Mouse (Mus musculus): ENCODE measurements at regions not wholly inside any gene's neighbourhood (a gene's known extent, or its start where the extent isn't known, plus 50 kb on each side); places are given as distances from the start of the nearest gene placed in this dataset.

DNA sequence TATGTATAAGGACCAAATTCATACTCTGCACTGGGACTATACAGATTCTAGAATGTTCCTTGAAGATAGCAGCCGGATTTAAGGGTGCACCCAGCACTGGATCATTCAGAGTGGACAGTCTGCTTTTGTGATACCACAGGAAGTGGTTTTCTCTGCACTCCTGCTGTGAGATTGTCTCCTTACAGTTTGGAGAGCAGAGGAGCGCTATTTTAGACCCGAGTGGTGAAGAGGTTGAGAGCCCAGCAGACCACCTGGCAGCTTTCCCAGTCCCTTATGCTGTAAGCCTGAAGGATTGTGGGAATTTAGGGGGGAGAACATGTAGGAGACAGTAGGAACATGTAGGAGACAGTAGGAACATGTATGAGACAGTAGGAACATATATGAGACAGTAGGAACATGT lies 147.5 kb upstream of the Zmiz1 start:
- no peak for DNase-seq (ENCODE audit: extremely low read depth, insufficient read length, low spot score)

DNA sequence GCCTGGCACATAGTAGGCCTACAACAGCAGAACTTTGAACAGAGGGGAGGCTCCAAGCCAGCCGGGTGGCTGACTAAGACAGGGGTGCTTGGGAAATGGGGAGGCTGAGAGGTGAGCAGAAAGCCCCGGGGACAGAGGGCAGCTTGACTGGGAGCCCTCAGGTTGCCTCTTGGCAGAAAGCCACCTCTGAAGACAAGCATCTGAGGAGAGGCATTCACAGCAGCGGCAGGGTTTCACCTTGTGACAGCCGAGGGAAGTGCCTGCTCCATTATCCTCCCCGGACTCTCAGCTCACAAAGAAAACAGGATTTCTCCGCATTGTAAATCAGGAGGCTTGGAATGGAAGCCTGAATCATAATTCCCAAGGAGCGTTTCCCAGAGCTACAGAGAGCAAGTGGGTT lies 146.8 kb upstream of the Zmiz1 start:
- no peak for DNase-seq (ENCODE audit: extremely low read depth, insufficient read length, low spot score)

DNA sequence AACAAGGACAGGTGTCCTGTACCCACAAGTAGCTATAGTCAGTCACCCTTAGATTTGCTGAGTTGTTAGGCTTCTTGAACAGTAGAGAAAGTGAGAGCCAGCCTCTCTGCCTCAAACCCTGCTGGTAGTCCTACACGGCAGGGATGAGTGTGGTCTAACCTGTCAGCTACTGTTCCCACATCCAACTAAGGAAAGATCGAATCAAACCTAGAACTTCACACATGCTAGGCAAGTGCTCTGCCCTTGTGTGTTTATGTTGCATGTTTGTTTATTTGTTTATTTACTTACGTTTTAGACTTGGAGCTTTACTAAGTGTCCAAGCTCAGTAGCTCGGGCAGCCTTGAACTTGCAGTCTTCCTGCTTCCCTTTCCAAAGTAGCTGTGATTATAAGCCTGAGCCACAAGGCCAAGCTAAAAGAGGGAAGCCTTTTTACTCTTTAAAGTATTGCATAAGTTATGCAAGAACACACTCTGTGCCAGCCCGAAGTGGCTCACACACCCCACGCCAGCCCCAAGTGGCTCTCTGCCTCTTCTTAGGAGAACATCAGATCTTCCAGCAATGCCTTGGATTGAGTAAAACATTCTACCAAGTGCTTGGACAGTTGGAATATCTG lies 146.1 kb upstream of the Zmiz1 start:
- DNase-seq (ENCODE audit: extremely low read depth, insufficient read length, low spot score): peak; percentile 37

DNA sequence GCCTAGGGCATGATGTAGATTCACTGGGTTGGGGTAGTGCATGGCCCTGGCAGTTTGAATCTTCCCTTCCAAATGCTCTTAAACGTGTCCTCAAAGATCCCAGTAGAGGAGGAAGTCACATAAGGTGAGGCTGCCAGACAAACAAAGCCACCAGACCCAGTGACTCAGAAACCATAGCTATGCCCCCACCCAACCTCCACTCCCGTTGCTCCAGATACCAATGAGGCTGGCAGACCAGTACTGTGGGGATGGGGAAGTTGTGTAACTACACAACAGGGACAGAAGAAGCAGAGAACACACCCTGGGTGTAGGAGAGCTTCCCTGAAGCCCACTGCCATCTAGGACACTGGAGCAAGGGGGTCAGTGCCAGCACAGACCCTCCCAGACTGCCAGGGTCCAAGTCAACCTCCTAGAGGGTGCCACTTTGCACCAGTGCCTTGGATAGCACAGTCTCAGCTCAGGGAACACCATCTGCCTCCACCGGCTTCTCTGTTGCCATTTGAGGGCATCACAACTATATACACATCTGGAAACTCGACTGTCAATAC lies 145.2 kb upstream of the Zmiz1 start:
- peak; percentile 30 for DNase-seq (ENCODE audit: extremely low read depth, insufficient read length, low spot score)

- no peak for DNase-seq (ENCODE audit: extremely low read depth, insufficient read length, low spot score)
Measured at GRCm38 (mm10) chr14:25316491-25316890, 142.5 kb upstream of the Zmiz1 start.

DNA sequence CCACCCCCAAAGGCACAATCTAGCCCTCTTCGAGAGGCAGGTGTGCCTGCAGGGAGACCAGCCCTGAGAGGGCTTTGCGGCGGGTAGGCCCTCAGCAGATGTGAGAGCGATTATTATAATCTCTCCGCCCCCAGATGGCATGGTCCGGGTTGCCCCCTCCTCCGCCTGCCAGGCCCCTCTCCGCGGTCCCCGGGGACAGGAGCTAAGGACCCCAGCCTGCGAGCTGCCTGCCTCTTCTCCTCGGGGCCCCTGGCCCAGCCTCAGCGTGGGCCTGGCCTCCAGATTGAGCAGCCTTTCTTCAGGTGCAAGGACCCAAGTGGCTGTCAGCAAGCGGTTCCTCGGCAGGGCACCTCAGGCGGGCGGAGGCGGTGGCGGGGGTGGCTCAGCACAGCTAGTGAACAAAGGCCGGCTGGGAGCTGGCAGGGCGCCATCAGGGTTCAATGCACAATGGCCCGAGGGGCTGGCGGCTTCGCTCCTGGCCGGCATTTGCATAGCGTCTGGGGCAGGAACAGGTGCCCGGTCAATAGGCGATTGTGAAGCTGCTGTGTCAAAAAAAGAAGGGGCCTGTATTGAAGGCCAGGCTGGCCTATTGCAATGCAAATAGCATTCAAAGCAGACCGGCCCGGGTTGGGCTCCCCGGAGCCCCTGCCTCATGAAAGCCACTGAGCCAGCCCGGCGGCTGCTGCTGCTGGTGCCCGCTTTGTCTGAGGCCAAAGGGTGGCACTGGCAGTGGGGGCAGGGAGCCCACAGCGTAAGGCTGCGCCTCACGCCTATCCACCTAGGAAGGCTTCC lies 141.1 kb upstream of the Zmiz1 start:
- no peak for DNase-seq (ENCODE audit: extremely low read depth, insufficient read length, low spot score)

DNA sequence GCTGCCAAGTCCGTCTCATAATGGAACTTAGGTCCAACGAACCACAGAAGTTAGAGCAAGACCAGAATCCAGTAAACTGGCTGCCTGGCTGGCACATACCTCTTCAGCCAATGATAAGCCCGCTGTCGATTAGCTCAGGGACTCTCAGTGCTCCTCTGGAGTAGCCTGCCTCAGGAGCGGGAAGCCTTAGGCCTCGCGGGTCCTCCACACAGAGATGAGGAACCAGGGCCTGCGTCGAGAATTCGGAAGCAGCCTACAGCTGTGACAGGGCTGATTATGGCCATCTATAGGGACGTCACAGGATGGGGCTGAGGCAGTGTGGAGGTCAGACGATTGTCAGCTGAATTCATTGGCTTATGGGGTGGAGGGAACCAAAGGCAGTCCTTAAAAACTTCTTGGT lies 140.1 kb upstream of the Zmiz1 start:
- no peak for DNase-seq (ENCODE audit: extremely low read depth, insufficient read length, low spot score)

DNA sequence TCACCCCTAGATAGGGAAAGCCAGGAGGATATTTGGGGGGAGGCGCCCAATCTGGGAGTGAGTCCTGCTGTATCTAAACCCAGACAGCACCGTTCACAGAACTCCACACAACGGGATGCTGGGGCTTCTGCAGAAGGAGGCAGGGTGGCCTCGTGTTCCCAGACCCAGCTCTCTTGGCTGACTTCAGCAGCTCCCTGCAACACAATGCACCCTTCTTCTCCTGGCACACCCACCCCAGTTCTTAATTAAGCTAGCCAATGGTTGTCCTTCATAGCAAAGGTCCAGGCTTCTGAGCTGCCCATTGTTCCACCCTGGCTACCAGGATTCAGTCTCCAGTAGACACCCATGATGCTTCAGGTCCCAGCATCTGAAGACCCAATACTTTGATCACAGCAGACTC lies 138.8 kb upstream of the Zmiz1 start:
- no peak for DNase-seq (ENCODE audit: extremely low read depth, insufficient read length, low spot score)

DNA sequence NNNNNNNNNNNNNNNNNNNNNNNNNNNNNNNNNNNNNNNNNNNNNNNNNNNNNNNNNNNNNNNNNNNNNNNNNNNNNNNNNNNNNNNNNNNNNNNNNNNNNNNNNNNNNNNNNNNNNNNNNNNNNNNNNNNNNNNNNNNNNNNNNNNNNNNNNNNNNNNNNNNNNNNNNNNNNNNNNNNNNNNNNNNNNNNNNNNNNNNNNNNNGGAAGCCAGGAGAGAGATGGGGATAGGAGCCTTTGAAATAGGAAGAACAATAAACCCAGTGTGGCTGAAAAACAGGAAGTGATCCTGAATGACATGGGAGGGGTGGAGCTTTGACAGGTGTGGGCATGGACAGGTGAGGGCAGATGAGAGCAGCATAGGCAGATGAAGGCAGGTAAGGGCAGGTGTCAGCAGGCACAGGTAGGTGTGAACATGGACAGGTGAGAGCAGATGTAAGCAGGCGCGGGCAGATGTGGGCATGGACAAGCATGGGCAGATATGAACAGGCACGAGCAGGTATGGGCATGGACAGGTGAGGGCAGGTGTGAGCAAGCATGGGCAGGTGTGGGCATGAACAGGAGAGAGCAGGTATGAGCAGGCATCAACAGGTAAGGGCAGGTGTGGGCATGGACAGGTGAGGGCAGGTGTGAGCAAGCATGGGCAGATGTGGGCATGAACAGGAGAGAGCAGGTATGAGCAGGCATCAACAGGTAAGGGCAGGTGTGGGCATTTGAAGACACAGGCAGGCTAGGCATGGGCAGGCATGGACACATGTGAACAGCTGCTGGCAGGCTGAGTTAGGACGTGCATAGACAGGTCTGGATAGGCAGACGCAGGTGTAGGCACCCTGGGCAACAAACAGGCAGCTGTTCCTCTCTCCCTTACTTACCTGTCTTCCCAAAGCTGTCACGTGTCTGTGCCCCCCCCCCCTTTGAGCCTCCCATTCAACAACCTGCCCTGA lies 135.2 kb upstream of the Zmiz1 start:
- DNase-seq (ENCODE audit: extremely low read depth, insufficient read length, low spot score): no peak

DNA sequence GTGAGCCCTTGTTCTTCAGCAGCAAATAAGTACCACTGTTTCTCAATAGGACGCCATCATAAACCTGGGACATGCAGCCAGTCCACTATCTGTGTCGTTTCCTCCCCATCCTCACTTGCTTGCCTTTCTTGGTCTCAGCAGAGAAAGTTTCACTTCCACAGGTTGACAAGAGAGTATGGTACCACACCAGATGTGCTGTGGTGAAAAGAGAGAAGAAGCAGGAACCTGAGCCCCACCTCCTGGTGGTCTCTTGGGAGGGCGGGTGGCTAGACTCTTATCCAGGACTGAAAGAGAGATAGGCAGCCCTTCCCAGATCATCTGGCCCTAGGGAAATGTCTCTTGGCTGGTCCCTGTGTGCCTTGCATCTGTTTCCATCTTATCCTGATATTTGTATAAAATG lies 133.1 kb upstream of the Zmiz1 start:
- DNase-seq (ENCODE audit: extremely low read depth, insufficient read length, low spot score): no peak

- no peak for DNase-seq (ENCODE audit: extremely low read depth, insufficient read length, low spot score)
Measured at GRCm38 (mm10) chr14:25328230-25328629, 130.8 kb upstream of the Zmiz1 start.

DNA sequence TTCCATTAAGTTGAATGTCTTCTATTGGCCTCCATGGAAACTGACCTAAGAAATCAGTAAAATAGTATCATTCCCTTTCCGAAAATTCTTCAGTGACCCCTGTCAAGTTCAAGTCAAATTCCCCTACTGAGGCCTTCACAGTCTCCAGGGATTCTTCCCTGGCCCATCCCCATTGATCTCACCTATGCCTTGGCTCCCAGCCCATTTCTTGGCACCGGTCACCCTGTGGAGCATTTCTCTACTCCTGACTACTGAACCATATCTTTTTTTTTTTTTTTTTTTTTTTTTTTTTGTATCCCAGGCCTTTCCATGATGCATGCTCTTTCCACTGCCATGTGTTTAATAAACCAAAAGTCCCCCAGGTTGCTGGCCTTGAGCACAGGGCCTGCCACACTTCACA lies 124.8 kb upstream of the Zmiz1 start:
- no peak for DNase-seq (ENCODE audit: extremely low read depth, insufficient read length, low spot score)

DNA sequence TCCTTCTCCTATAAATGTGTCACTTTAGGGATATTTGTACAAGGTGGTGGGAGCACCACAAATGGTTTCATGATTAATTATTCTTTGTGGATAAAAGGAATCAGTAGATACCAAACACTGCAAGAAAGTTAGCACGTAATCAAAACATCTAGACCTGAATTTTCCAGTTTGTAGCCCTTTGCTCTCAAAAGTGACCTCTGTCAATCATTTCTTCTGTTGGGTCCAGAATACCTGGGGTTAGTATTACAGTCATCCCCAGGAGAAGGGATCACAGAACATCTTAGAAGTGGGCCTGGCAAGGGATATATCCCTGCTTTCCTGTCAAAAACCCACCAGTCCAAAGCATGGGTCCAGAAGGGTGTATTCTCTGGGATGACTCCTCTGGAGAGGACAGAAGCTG lies 122.1 kb upstream of the Zmiz1 start:
- no peak for DNase-seq (ENCODE audit: extremely low read depth, insufficient read length, low spot score)

DNA sequence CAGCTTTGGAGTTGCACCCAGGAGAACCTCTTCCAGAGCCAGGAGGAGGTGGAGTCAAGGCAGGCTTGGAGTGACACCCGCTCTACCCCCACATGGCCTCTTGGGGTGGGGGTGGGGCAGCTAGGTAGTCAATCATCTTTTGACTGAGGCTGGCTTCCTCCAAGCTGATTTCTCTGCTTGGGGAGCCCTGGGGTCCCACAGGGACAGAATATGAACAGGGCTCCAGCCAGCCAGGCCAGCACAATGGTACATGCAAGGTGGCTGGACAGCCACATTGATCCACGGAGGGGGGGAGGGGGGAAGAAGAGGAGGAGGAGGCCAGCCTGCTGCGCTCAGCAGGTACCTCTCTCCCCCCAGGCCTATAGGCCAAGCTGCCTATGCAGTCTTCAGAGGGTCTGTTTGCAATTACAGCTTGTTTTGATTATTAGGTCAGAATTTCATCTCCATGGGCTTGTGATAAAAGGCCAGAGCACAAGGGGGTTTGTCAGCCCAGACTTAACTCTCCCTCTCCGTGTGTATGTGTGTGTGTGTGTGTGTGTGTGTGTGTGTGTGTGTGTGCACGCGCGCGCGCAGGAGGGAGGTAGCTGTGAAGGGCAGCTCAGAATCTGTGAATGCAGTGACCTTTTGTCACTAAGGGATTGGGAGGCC lies 120.5 kb upstream of the Zmiz1 start:
- DNase-seq (ENCODE audit: extremely low read depth, insufficient read length, low spot score): no peak

DNA sequence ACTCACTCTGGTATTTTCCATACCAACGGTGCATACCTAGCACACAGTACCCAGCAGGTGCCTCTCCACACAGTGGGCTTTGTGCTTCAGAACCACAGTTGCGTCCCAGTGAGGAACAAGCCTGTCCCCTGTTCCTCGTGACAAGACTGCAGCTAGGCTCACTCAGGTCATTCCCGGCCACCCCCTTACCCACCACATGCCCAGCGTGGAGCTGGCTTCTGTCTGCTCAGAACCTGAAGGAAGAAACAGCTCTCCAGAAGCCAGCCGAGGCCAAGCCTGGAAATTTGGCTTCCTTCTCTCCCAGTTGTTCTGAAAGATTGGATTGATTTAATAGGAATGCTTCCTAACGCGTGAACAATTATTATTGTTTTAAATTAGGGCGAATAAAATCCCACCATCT lies 118.1 kb upstream of the Zmiz1 start:
- no peak for DNase-seq (ENCODE audit: extremely low read depth, insufficient read length, low spot score)

GRCm38 (mm10) chr14:25341848-25342427 lies 117.0 kb upstream of the Zmiz1 start:
- no peak for DNase-seq (ENCODE audit: extremely low read depth, insufficient read length, low spot score)

DNA sequence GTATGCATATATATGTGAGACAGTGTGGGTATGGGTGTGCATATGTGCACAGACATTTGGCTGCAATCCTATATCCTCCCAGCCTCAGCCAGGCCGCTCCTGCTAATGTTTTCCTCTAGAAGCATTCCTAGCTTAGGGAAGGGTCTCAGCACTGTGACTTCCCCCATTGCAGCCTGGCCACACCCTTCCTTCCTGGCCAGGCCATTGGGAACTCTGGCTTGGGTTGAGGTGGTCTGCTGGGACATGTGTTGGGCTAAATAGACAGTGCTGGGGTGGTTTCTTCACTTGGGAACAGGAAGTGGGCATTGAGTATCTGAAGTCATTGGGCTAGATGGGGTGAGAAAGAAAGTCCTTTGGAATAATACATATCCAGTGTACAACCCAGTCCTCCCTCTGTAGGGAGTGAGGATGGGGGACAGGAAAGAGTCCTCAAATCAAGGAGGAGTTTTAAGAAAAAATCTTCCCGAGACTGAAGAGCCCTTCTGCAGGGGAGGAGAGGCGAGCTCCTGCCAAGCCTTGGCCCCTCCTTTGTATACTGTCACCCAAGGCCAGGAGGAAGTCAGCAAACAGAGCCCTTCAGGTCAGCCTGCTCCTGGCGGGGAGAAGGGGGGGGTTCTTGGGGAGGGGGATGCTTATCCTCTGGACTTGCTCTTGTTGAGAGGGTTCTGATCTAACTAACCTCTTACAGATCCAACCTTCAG lies 116.0 kb upstream of the Zmiz1 start:
- DNase-seq (ENCODE audit: extremely low read depth, insufficient read length, low spot score): no peak

- peak; percentile 76 for DNase-seq (ENCODE audit: extremely low read depth, insufficient read length, low spot score)
Measured at GRCm38 (mm10) chr14:25345995-25346394, 113.0 kb upstream of the Zmiz1 start.

DNA sequence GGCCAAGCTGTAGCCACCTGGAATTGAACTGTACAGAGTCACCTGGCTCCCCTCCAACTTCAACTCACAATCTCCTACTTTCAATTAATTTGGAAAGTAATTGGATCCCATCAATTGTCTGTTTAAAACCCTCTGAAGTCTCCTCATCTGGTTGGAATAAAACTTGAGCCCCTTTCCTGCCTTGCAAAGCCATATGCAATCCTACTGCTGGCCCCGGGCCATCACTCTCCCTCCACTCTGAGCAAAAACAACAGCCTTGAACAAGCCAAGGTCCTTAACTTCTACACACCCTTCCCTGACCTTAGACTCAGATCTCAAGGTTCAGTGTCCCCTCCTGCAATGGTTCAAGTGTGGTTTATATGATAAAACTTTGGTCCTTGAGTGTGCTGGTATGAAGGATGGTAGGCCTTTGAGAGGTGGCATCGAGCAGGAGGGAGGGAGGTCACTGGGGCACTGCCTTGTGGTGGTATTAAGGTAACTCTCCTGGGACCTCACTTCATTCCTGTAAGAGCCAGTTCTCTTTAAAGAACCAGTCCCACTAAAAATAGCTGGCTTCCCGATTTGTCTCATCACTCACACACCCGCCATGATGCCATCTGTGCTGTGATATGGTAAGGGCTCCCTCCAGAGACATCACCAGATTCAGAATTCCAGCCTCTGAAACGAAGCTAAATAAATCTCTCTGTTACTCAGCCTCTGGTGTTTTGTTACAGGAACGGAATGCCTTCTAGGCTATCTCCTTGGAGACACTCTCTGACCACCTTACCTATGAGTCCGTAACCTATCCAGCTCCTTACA lies 112.0 kb upstream of the Zmiz1 start:
- no peak for DNase-seq (ENCODE audit: extremely low read depth, insufficient read length, low spot score)

Data from 3134 (cell line).